Mouse (Mus musculus): ENCODE measurements around the gene Nectin1. TPM values are rescaled to one million over a fixed set of nuclear protein-coding genes. Genes with fewer than 3 reads are reported as not detected.
A peak's percentile ranks its signal among the peaks of the same experiment; 100 is the strongest.

The Nectin1 gene
- 1.6 and 1.9 TPM in 2 replicates for total RNA-seq (2012; rRNA removed)
- 0.09 and 0.26 TPM in 2 replicates for total RNA-seq (2014; rRNA removed)
- polyA plus RNA-seq (2012; ENCODE audit: insufficient read length, low read depth): 1.4 and 1.8 TPM in 2 replicates

DNA sequence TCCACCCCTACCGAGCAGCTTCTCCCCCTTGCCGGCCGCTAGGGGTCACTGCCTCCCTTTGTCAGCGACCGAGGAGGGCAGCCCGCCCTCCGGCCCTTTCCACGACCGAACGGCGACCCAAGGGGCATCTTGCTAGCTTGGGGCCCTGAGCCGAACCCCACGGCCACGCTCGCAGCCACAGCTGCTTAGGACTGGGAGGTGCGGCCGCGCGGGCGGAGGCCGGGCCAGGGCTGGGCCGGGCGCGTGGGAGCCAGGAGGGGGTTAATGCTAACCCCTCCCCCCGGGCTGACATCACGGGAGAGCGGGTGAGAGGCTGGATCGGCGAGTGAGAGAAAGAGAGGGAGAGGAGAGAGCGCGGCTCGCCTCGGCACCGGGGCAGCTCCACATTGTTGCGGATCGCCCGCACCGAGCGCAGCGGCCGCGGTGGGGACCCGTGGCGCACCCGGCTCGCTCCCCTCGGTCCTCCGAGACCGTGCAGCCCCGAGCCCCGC is at the start of gene Nectin1:
Nectin1 (plus strand) TSS at position 338 of the 491 bp plus-strand sequence.
- peak within 1 kb of the TSS; percentile 46 to 75 (median 63) for H3K4me3 ChIP-seq (replicated peaks in 1 of 3; ENCODE audit: low read depth in 2 of 3, low read length in 2 of 3, poor library complexity in 1 of 3)
- no peaks in the 10 kb centered on the region for H3K79me2 ChIP-seq (replicated peaks; ENCODE audit: control insufficient read depth, extremely low read depth, insufficient read depth, poor library complexity, severe bottlenecking)
- H3K9me3 ChIP-seq (replicated peaks; ENCODE audit: low read length): no peaks in the 10 kb centered on the region
- in situ Hi-C loops (cut with MboI; ENCODE audit: low pct_ligation_motif_present, low pct_unique_long_range_greater_than_20kb, low sequenced_read_pairs): loop anchor here (5.0 to 25.0 kb wide), 2 partner anchors 54 to 406 kb away; no protein-coding TSS in a partner anchor
- DNase-seq (ENCODE audit: extremely low read depth): peak; percentile 74
- H3K4me1 ChIP-seq (ENCODE audit: control insufficient read depth in 1 of 2, insufficient read depth in 2 of 2): peaks cover 4 to 20% of the 10 kb centered on the region in 2 experiments; a peak in 3 of 4 replicates
- dilution Hi-C loops (cut with MboI; ENCODE audit: extremely low pct_ligation_motif_present, extremely low pct_unique_long_range_greater_than_20kb, low sequenced_read_pairs): no loop called here
- TF ChIP-seq SMC3 (IDR thresholded peaks at IDR 0.05; ENCODE audit: low read depth, low read length) (peak; percentile 85), IRF4 (IDR thresholded peaks at IDR 0.05; ENCODE audit: low read depth, low read length) (peak; percentile 27; the same call in 1 of the 2 replicates), CTCF (conservative IDR thresholded peaks at IDR 0.05 in 1 of 2, IDR thresholded peaks at IDR 0.05 in 1 of 2; ENCODE audit: low read depth in 2 of 2, low read length in 2 of 2) (peak; percentile 22 to 89; a peak in 2 of 4 replicates), TCF12 (IDR thresholded peaks at IDR 0.05; ENCODE audit: low read depth, low read length) (peak; percentile 36; the same call in 1 of the 2 replicates), MAX (IDR thresholded peaks at IDR 0.05; ENCODE audit: low read length) (no peak), ZC3H11A (IDR thresholded peaks at IDR 0.05; ENCODE audit: low read depth, low read length) (no peak), RAD21 (IDR thresholded peaks at IDR 0.05; ENCODE audit: low read depth, low read length) (peak; percentile 83), POLR2A (IDR thresholded peaks at IDR 0.05; ENCODE audit: low read depth, low read length) (peak; percentile 24; the same call in 1 of the 2 replicates), SIN3A (IDR thresholded peaks at IDR 0.05; ENCODE audit: low read length) (peak; percentile 26; the same call in 1 of the 2 replicates), ZKSCAN1 (IDR thresholded peaks at IDR 0.05; ENCODE audit: borderline replicate concordance, low read depth, low read length) (no peak), JUND (conservative IDR thresholded peaks at IDR 0.05; ENCODE audit: low read depth, low read length) (no peak), BHLHE40 (IDR thresholded peaks at IDR 0.05; ENCODE audit: low read depth, low read length) (peak; percentile 36; the same call in 1 of the 2 replicates), NELFE (IDR thresholded peaks at IDR 0.05; ENCODE audit: low read depth, low read length) (peak; percentile 27)
- H3K27me3 ChIP-seq (replicated peaks): peaks cover 52% of the 10 kb centered on the region
- peak within 1 kb of the TSS; percentile 83 for H3K4me2 ChIP-seq (ENCODE audit: insufficient read depth, low read depth, poor library complexity, severe bottlenecking)
- H3K36me3 ChIP-seq (replicated peaks in 1 of 2; ENCODE audit: control insufficient read depth in 1 of 2, insufficient read depth in 1 of 2, low read length in 1 of 2): peaks cover 0 to 2% of the 10 kb centered on the region in 2 experiments
- peak within 1 kb of the TSS; percentile 63 for H3K9ac ChIP-seq (ENCODE audit: insufficient read depth, low read depth)
- peak within 1 kb of the TSS; percentile 22; the same call in 1 of the 2 replicates for H3K27ac ChIP-seq (ENCODE audit: insufficient read depth, low read depth)

DNA sequence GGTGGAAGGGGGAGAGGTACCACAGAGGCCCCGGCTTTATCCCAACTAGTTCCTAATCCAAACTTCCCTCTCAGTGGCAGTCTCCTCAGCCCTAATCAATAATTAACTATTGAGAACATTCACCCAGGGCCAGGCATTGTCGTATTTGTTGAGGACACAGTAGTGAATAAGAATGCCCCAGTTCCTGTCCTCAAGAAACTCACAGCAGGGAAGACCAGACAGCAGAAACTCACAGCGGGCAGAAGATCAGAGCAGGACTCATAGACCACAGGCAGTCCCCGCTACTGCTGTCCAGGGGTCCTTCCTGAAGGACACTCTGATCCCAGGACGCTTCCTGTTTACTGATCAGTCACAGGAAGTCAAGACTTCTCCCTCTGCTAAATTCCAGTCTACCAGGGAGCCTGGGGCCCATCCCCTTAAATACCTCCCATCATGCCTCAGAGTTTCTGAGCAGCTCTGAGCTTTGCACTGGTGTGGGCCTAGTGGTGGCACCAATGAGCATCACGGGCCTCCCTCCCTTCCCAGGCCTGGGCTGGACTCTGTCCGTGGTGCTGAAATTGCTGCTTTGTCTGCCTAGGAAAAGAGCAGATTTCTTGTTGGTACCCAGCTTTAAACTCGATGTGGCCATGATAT is 45.6 kb upstream of the Nectin1 start:
- no peaks in the 10 kb centered on the region for H3K36me3 ChIP-seq (replicated peaks in 1 of 2; ENCODE audit: control insufficient read depth in 1 of 2, insufficient read depth in 1 of 2, low read length in 1 of 2)
- peak; percentile 49 for DNase-seq (ENCODE audit: extremely low read depth)
- in situ Hi-C loops (cut with MboI; ENCODE audit: low pct_ligation_motif_present, low pct_unique_long_range_greater_than_20kb, low sequenced_read_pairs) (no loop called here), dilution Hi-C loops (cut with MboI; ENCODE audit: extremely low pct_ligation_motif_present, extremely low pct_unique_long_range_greater_than_20kb, low sequenced_read_pairs) (no loop called here)
- H3K9ac ChIP-seq (ENCODE audit: insufficient read depth, low read depth): no peak overlapping the region
- no peaks in the 10 kb centered on the region for H3K79me2 ChIP-seq (replicated peaks; ENCODE audit: control insufficient read depth, extremely low read depth, insufficient read depth, poor library complexity, severe bottlenecking)
- TF ChIP-seq CTCF (conservative IDR thresholded peaks at IDR 0.05 in 1 of 2, IDR thresholded peaks at IDR 0.05 in 1 of 2; ENCODE audit: low read depth in 2 of 2, low read length in 2 of 2): peak in 1 of 2 experiments; percentile 25; a peak in 2 of 4 replicates
- no peak for TF ChIP-seq ELF1 (IDR thresholded peaks at IDR 0.05; ENCODE audit: low read depth, low read length)
- no peak for TF ChIP-seq ZNF384 (IDR thresholded peaks at IDR 0.05; ENCODE audit: low read depth, low read length)
- TF ChIP-seq BHLHE40 (IDR thresholded peaks at IDR 0.05; ENCODE audit: low read depth, low read length): no peak
- no peak for TF ChIP-seq MAZ (IDR thresholded peaks at IDR 0.05; ENCODE audit: low read depth, low read length)
- 0 out of 2 replicates have a peak, but pooled peaks have one; percentile 29 for TF ChIP-seq MXI1 (IDR thresholded peaks at IDR 0.05; ENCODE audit: low read depth, low read length)
- TF ChIP-seq POLR2AphosphoS2 (IDR thresholded peaks at IDR 0.05; ENCODE audit: low read depth, low read length): no peak
- no peak for TF ChIP-seq EP300 (IDR thresholded peaks at IDR 0.05; ENCODE audit: low read length)
- TF ChIP-seq SMC3 (IDR thresholded peaks at IDR 0.05; ENCODE audit: low read depth, low read length): peak; percentile 18; the same call in 1 of the 2 replicates
- TF ChIP-seq SIN3A (IDR thresholded peaks at IDR 0.05; ENCODE audit: low read length): no peak
- TF ChIP-seq RAD21 (IDR thresholded peaks at IDR 0.05; ENCODE audit: low read depth, low read length): peak; percentile 1; the same call in 1 of the 2 replicates
- no peak for TF ChIP-seq MAX (IDR thresholded peaks at IDR 0.05; ENCODE audit: low read length)
- peaks cover 68% of the 10 kb centered on the region for H3K27me3 ChIP-seq (replicated peaks)
- H3K4me2 ChIP-seq (ENCODE audit: insufficient read depth, low read depth, poor library complexity, severe bottlenecking): no peak overlapping the region
- no peak overlapping the region for H3K4me3 ChIP-seq (replicated peaks in 1 of 3; ENCODE audit: low read depth in 2 of 3, low read length in 2 of 3, poor library complexity in 1 of 3)
- H3K27ac ChIP-seq (ENCODE audit: insufficient read depth, low read depth): no peak overlapping the region
- peaks cover 3% of the 10 kb centered on the region for H3K9me3 ChIP-seq (replicated peaks; ENCODE audit: low read length)
- H3K4me1 ChIP-seq (ENCODE audit: control insufficient read depth in 1 of 2, insufficient read depth in 2 of 2): no peaks in the 10 kb centered on the region
